Mouse (Mus musculus) embryonic facial prominence, embryonic 11.5 days (tissue): ENCODE results near the gene 4930518I15Rik. TPM values are rescaled to one million over a fixed set of nuclear protein-coding genes. Genes with fewer than 3 reads are reported as not detected.

Source experiments
- polyA plus RNA-seq: library from polyadenylated mRNA; unstranded; fragments of >200 nt; fragmentation: Nextera tagmentation; extraction: Ambion mirVana; gene quantifications from 2 replicates; pipeline ENCODE4 v1.2.1, GENCODE M21; 2014

The 4930518I15Rik gene
- polyA plus RNA-seq, 1 experiment from 2014 or later: 4.3 TPM

Other genes starting within 250 kb of the 4930518I15Rik start
- 119 and 131 TPM in 2 replicates for gene Dlgap4, start 244.2 kb downstream of the 4930518I15Rik start, polyA plus RNA-seq
- gene Myl9, start 82.5 kb downstream of the 4930518I15Rik start, polyA plus RNA-seq: 128 and 151 TPM in 2 replicates
- 91.0 and 97.6 TPM in 2 replicates for gene Tgif2, start 17.9 kb downstream of the 4930518I15Rik start, polyA plus RNA-seq
- 217 and 219 TPM in 2 replicates for gene Rab5if, start 5.2 kb upstream of the 4930518I15Rik start, polyA plus RNA-seq
- 0.46 and 0.48 TPM in 2 replicates for gene Sla2, start 29.2 kb upstream of the 4930518I15Rik start, polyA plus RNA-seq
- 42.2 and 49.8 TPM in 2 replicates for gene Ndrg3, start 134.1 kb upstream of the 4930518I15Rik start, polyA plus RNA-seq
- gene Dsn1, start 149.2 kb upstream of the 4930518I15Rik start, polyA plus RNA-seq: 56.5 and 63.5 TPM in 2 replicates
- 5.4 and 5.6 TPM in 2 replicates for gene Soga1, start 221.3 kb upstream of the 4930518I15Rik start, polyA plus RNA-seq
- not detected in 2 replicates for gene Tldc2, start 229.1 kb upstream of the 4930518I15Rik start, polyA plus RNA-seq